Mouse (Mus musculus) embryonic facial prominence, embryonic 14.5 days (tissue): ENCODE measurements at regions not wholly inside any gene's neighbourhood (a gene's known extent, or its start where the extent isn't known, plus 50 kb on each side); places are given as distances from the start of the nearest gene placed in this dataset.
"Not testable (repeated sequence)": the region's sequence is repeated elsewhere in the genome, so short reads cannot be mapped to it uniquely, and the experiment has no call there.

Source experiments
- ATAC-seq: fragments of 200-750 bp; cut with Nextera tagmentation; 2 replicates; pipeline ENCODE4 v1.8.0; 2017; ENCODE audit warnings: low read depth, moderate number of reproducible peaks, moderate TSS enrichment
- DNase-seq: peaks from one replicate; pipeline ENCODE4 v3.0.0-alpha.2; 2015; ENCODE audit warnings: low spot score
- H3K27ac ChIP-seq: fragments of 300-500 bp; sonication (generic); replicated peaks from 2 replicates; pipeline ENCODE4 v1.5.1; 2014; ENCODE audit warnings: low read depth, mild to moderate bottlenecking, low read length, moderate library complexity
- H3K27me3 ChIP-seq: fragments of 300-500 bp; sonication (generic); replicated peaks from 2 replicates; pipeline ENCODE4 v1.6.1; 2014; ENCODE audit warnings: low read length; ENCODE audit not compliant: control insufficient read depth, insufficient read depth
- H3K36me3 ChIP-seq: fragments of 300-500 bp; sonication (generic); 2 replicates; pipeline ENCODE4 v1.6.1; 2014; ENCODE audit warnings: low read length, mixed read lengths; ENCODE audit not compliant: control insufficient read depth, insufficient read depth
- H3K4me1 ChIP-seq: fragments of 300-500 bp; sonication (generic); 2 replicates; pipeline ENCODE4 v1.6.1; 2014; ENCODE audit warnings: antibody characterized with exemption, low read length; ENCODE audit not compliant: control insufficient read depth, insufficient read depth
- H3K4me2 ChIP-seq: fragments of 300-500 bp; sonication (generic); 2 replicates; pipeline ENCODE4 v1.6.1; 2014; ENCODE audit warnings: low read depth, mild to moderate bottlenecking, low read length, moderate library complexity, mixed read lengths
- H3K4me3 ChIP-seq: fragments of 300-500 bp; sonication (generic); 2 replicates; pipeline ENCODE4 v1.5.1; 2014; ENCODE audit warnings: low read depth, mild to moderate bottlenecking, low read length
- H3K9ac ChIP-seq: fragments of 300-500 bp; sonication (generic); 2 replicates; pipeline ENCODE4 v1.6.1; 2014; ENCODE audit warnings: low read depth, mild to moderate bottlenecking, low read length, moderate library complexity, mixed read lengths
- H3K9me3 ChIP-seq: fragments of 300-500 bp; sonication (generic); 2 replicates; pipeline ENCODE4 v1.6.1; 2016; ENCODE audit warnings: low read length; ENCODE audit not compliant: control insufficient read depth
- whole genome bisulfite sequencing: fragments of 180-500 bp; shearing (Covaris S2); extraction: QIAGEN DNeasy Blood & Tissue Kit; methylation state at CpG from one replicate; pipeline ENCODE4 v1.1.7; 2014; 5-methylcytosine and 5-hydroxymethylcytosine counted together

GRCm38 (mm10) chr2:171985813-171986572 is 57.3 kb downstream of the Cbln4 start:
- no peak overlapping the region for H3K9ac ChIP-seq
- H3K36me3 ChIP-seq = no peaks in the 10 kb centered on the region
- DNase-seq = no peak
- no peaks in the 10 kb centered on the region for H3K9me3 ChIP-seq
- no peaks in the 10 kb centered on the region for H3K4me1 ChIP-seq
- no peak overlapping the region for H3K4me3 ChIP-seq
- ATAC-seq = no peak
- no peak overlapping the region for H3K4me2 ChIP-seq
- no peaks in the 10 kb centered on the region for H3K27me3 ChIP-seq
- no peak overlapping the region for H3K27ac ChIP-seq
- WGBS = 18% methylated on average over 8 of the region's 8 CpGs

- Histone ChIP-seq H3K4me2 (no peak overlapping the region), H3K9ac (no peak overlapping the region), H3K36me3 (no peaks in the 10 kb centered on the region), H3K27me3 (no peaks in the 10 kb centered on the region), H3K4me1 (no peaks in the 10 kb centered on the region), H3K9me3 (no peaks in the 10 kb centered on the region), H3K27ac (no peak overlapping the region), H3K4me3 (no peak overlapping the region)
- WGBS = 59% methylated on average over 13 of the region's 13 CpGs
- DNase-seq (peak; percentile 14), ATAC-seq (no peak)
Measured at GRCm38 (mm10) chr2:171969311-171969905, 73.9 kb downstream of the Cbln4 start.

GRCm38 (mm10) chr2:171946569-171947250 is 96.6 kb downstream of the Cbln4 start:
- DNase-seq (no peak), ATAC-seq (no peak)
- 79% methylated on average over 7 of the region's 7 CpGs for WGBS
- H3K4me1 ChIP-seq = no peaks in the 10 kb centered on the region
- H3K9ac ChIP-seq = no peak overlapping the region
- H3K4me3 ChIP-seq = no peak overlapping the region
- no peak overlapping the region for H3K4me2 ChIP-seq
- H3K27ac ChIP-seq = no peak overlapping the region
- no peaks in the 10 kb centered on the region for H3K27me3 ChIP-seq
- H3K9me3 ChIP-seq = no peaks in the 10 kb centered on the region
- H3K36me3 ChIP-seq = no peaks in the 10 kb centered on the region

GRCm38 (mm10) chr2:171942671-171943070 is 100.6 kb downstream of the Cbln4 start:
- H3K27ac ChIP-seq = no peak overlapping the region
- no peak overlapping the region for H3K9ac ChIP-seq
- H3K36me3 ChIP-seq = no peaks in the 10 kb centered on the region
- ATAC-seq (no peak), DNase-seq (no peak)
- no peak overlapping the region for H3K4me3 ChIP-seq
- H3K4me2 ChIP-seq = no peak overlapping the region
- no peaks in the 10 kb centered on the region for H3K9me3 ChIP-seq
- H3K27me3 ChIP-seq = no peaks in the 10 kb centered on the region
- no peaks in the 10 kb centered on the region for H3K4me1 ChIP-seq
- WGBS = 81% methylated on average over 9 of the region's 9 CpGs

GRCm38 (mm10) chr2:171935646-171936325 is 107.5 kb downstream of the Cbln4 start:
- H3K4me2 ChIP-seq = no peak overlapping the region
- no peaks in the 10 kb centered on the region for H3K27me3 ChIP-seq
- H3K36me3 ChIP-seq = no peaks in the 10 kb centered on the region
- no peak overlapping the region for H3K27ac ChIP-seq
- ATAC-seq (no peak), DNase-seq (no peak)
- 76% methylated on average over 13 of the region's 13 CpGs for WGBS
- H3K4me1 ChIP-seq = no peaks in the 10 kb centered on the region
- H3K4me3 ChIP-seq = no peak overlapping the region
- H3K9ac ChIP-seq = no peak overlapping the region
- H3K9me3 ChIP-seq = no peaks in the 10 kb centered on the region

GRCm38 (mm10) chr2:171920960-171921359 is 122.3 kb downstream of the Cbln4 start:
- WGBS = 82% methylated on average over 5 of the region's 5 CpGs
- ATAC-seq (no peak), DNase-seq (no peak)
- H3K36me3 ChIP-seq = no peaks in the 10 kb centered on the region
- H3K4me1 ChIP-seq = no peaks in the 10 kb centered on the region
- H3K9me3 ChIP-seq = peaks cover 9% of the 10 kb centered on the region
- H3K9ac ChIP-seq = no peak overlapping the region
- H3K27ac ChIP-seq = no peak overlapping the region
- no peaks in the 10 kb centered on the region for H3K27me3 ChIP-seq
- H3K4me2 ChIP-seq = no peak overlapping the region
- H3K4me3 ChIP-seq = no peak overlapping the region

- Histone ChIP-seq H3K4me1 (no peaks in the 10 kb centered on the region), H3K36me3 (no peaks in the 10 kb centered on the region), H3K27ac (no peak overlapping the region), H3K4me2 (no peak overlapping the region), H3K4me3 (no peak overlapping the region), H3K27me3 (no peaks in the 10 kb centered on the region), H3K9me3 (no peaks in the 10 kb centered on the region), H3K9ac (no peak overlapping the region)
- 82% methylated on average over 3 of the region's 3 CpGs for WGBS
- no peak for ATAC-seq
- DNase-seq = no peak
Measured at GRCm38 (mm10) chr2:171887306-171887705, 156.0 kb downstream of the Cbln4 start.

- DNase-seq = peak; percentile 2
- not testable (repeated sequence) for H3K36me3 ChIP-seq, H3K27ac ChIP-seq, H3K27me3 ChIP-seq, ATAC-seq, H3K9me3 ChIP-seq, H3K4me1 ChIP-seq, H3K4me3 ChIP-seq, H3K9ac ChIP-seq, H3K4me2 ChIP-seq
- 76% methylated on average over 8 of the region's 8 CpGs for WGBS
Measured at GRCm38 (mm10) chr2:171879238-171879960, 163.9 kb downstream of the Cbln4 start.
